Mouse (Mus musculus) myocyte (in vitro differentiated cells): Measurements from ENCODE around the gene Trp73.

Experiments
- CEBPB ChIP-seq: IDR thresholded peaks from 2 replicates; pipeline ENCODE4 v1.6.1; 2011; ENCODE audit warnings: mild to moderate bottlenecking, moderate library complexity; ENCODE audit not compliant: poor library complexity, insufficient read depth, severe bottlenecking
- E2F4 ChIP-seq: IDR thresholded peaks from one replicate; pipeline ENCODE4 v1.6.1; 2011; ENCODE audit warnings: mild to moderate bottlenecking, control low read depth, moderate library complexity; ENCODE audit not compliant: insufficient read depth
- MAX ChIP-seq: IDR thresholded peaks from one replicate; pipeline ENCODE4 v1.6.1; 2011; ENCODE audit warnings: low read depth, mild to moderate bottlenecking, control low read depth
- MYOG ChIP-seq, 3 experiments: IDR thresholded peaks; one replicate each; pipeline ENCODE4 v1.6.1; 2011; ENCODE audit warnings: control low read depth in 2 of 3, low read depth in 2 of 3, mild to moderate bottlenecking in 2 of 3; ENCODE audit not compliant: insufficient read length in 2 of 3, control insufficient read depth in 1 of 3, insufficient read depth in 1 of 3
- POLR2A ChIP-seq: IDR thresholded peaks from one replicate; pipeline ENCODE4 v1.6.1; 2011; ENCODE audit warnings: low read depth, mild to moderate bottlenecking, control low read depth, moderate library complexity; ENCODE audit not compliant: insufficient read length
- POLR2AphosphoS2 ChIP-seq: IDR thresholded peaks from one replicate; pipeline ENCODE4 v1.6.1; 2011; ENCODE audit warnings: low read depth, control low read depth; ENCODE audit not compliant: insufficient read length
- REST ChIP-seq: IDR thresholded peaks from one replicate; pipeline ENCODE4 v1.6.1; 2011; ENCODE audit warnings: mild to moderate bottlenecking, control low read depth, moderate library complexity; ENCODE audit not compliant: insufficient read depth, insufficient read length
- TCF3 ChIP-seq: IDR thresholded peaks from one replicate; pipeline ENCODE4 v1.6.1; 2011; ENCODE audit warnings: low read depth, control low read depth; ENCODE audit not compliant: insufficient read length
- USF1 ChIP-seq: IDR thresholded peaks from one replicate; pipeline ENCODE4 v1.6.1; 2011; ENCODE audit warnings: low read depth, mild to moderate bottlenecking, control low read depth, moderate library complexity

GRCm38 (mm10) chr4:154070896-154071295 lies 69.1 kb downstream of the Trp73 start:
- TF ChIP-seq MAX = no peak
- no peak for TF ChIP-seq POLR2A
- no peak for TF ChIP-seq TCF3
- no peak for TF ChIP-seq E2F4
- no peak for TF ChIP-seq MYOG (IDR thresholded peaks at IDR 0.05; ENCODE audit: control insufficient read depth in 1 of 3, insufficient read depth in 1 of 3, insufficient read length in 2 of 3, low read depth in 2 of 3)
- TF ChIP-seq CEBPB = no peak
- TF ChIP-seq USF1 = no peak
- no peak for TF ChIP-seq POLR2AphosphoS2
- peak; percentile 58 for TF ChIP-seq REST
